Mouse (Mus musculus): ENCODE data around the gene 1700023F06Rik.

DNA sequence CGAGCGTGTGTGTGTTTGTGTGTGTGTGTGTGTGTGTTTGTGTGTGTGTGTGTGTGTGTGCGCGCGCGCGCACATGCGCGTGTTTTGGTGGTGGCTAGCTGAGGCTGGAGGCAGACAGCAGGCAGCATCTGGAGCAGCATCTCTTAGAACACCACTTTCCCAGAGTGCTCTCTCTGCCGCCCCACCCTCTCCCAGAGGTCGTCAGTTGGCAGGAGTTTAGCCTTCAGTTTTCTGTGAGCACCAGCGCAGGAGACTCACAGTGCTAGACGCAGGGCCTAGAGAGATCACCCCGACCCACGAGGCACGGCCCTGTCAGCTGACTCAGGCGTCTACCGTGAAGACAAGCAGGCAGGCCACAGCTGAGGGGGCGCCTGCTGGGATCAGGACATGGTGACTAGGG is 22.3 kb upstream of the 1700023F06Rik start:
- TF ChIP-seq CTCF (IDR thresholded peaks at IDR 0.05; ENCODE audit: borderline replicate concordance, insufficient read depth, low read depth, low read length), result no peak
- no peak for TF ChIP-seq POLR2A (IDR thresholded peaks at IDR 0.05; ENCODE audit: borderline replicate concordance, insufficient read depth, low read length)
